Mouse (Mus musculus) urinary bladder, adult 2 months (tissue): ENCODE data around the gene Macrod1. TPM values are rescaled to one million over a fixed set of nuclear protein-coding genes. Genes with fewer than 3 reads are reported as not detected.
"Not testable (repeated sequence)": the region's sequence is repeated elsewhere in the genome, so short reads cannot be mapped to it uniquely, and the experiment has no call there.

Experiments
- DNase-seq: peaks from one replicate; pipeline ENCODE4 v3.0.0; 2022; ENCODE audit warnings: low spot score
- polyA plus RNA-seq: library from polyadenylated mRNA; depleted of rRNA; stranded (reverse); fragments of >200 nt; gene quantifications from 2 replicates; pipeline ENCODE4 v1.2.3, GENCODE M21; 2012

Macrod1 gene
- polyA plus RNA-seq, 1 experiment: 23.7 TPM

DNA sequence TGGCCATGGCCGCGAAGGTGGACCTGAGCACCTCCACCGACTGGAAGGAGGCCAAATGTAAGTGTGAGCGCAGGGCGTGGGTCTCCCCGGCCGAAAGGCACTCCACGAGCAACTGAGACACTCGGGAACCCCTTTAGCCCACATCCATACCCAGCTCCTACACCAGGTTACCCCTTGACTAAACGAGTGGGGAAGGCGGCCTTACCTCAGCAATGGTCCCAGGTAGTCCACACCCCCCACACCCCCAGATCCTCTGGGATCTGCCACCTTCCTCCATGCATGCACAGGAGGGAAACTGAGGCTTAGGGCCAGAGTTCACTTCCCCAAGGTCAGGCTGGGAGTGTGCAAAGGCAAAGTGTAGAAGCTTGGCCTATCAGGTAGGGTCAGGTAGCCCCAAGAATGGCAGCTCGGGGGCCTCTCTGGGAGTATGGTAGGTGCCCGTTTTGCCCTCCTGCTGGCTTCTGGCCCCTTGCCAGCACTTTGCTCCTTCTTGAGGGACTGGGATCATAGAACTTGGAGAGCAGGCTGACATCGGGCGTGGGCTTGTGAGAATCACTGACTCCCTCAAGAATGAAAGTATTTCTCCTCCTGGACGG, 614 bp downstream of the Macrod1 start:
- peak; percentile 53 for DNase-seq

DNA sequence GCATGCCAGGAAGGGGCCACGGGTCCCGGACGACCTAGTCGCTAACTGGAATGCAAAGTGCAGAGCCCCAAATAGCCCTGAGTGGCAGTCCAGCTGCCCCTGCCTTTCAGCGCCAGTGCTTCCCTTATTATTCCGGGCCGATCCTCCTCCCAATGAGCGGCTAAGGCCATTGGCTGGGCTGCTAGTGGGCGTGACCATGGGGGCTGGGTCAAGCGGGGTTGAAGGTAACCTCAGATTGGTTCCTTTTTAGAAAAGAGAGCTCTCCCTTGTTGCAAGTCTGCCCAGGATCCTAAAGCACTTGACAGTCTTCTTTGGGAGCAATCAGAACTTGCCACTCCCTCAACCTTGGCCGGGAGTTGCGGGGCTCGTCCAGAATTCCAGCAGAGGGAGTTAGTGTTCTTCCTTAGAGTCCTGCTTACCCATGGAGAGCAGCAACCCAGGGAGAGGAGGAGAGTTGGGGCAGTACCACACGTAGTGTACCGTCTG, 1.2 kb downstream of the Macrod1 start:
- DNase-seq: peak; percentile 66

DNA sequence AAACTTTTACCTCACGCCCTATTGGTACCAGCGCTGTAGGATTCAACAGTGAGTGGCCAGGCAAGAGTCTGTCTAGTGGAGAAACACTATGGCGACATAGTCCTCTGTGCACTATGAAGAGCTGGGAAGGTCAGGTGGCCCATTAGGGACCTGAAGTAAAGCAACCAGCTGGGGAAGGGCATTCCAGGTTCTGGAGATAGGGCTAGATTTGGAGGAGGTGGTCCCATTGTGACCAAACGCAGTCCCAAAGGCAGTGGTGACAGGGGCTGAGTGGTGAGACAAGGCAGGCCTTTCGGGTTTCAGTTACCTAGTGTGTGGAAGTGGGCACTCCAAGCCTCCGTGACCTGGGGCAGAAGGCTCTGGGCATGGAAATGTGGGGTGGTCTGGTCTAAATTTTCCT, 1.9 kb downstream of the Macrod1 start:
- DNase-seq: no peak

DNA sequence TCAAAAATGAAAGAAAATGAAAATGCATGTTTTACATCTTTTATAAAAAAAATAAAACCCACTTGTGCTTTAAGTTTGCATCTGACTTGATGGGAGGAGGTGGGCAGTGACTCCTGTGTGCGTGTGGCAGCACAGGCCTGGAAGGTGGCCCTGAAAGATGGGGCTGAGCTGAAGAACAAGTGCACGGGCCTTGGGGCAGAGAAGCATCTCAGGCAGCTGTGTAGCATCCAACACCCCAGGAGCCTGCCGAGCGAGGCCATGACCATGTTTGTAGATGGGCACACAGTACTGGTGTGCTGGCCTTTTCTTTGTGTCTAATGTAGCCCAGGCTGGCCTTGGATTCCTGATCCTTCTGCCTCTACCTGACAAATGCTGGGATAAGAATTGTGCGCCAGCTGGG, 5.5 kb downstream of the Macrod1 start:
- DNase-seq: no peak

DNA sequence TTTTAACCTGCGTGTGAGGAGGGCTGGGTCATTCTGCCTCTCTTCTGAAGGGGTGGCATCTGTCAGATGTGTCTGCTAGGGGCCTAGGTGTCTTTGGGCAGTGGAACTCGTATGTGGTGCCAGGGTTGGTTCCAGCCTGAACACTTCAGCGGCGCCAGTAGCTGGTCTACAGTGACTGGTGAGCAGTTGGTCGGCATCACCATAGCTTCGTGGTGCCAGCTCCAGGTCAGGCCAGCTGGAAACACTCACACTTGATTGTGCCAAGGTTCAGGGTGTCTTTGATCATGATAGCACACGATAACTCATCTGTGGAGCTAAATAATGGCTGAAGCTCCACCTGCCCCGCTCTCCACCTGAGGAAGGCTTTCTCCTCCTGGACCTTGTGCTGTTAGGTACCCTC, 6.3 kb downstream of the Macrod1 start:
- DNase-seq: no peak

DNA sequence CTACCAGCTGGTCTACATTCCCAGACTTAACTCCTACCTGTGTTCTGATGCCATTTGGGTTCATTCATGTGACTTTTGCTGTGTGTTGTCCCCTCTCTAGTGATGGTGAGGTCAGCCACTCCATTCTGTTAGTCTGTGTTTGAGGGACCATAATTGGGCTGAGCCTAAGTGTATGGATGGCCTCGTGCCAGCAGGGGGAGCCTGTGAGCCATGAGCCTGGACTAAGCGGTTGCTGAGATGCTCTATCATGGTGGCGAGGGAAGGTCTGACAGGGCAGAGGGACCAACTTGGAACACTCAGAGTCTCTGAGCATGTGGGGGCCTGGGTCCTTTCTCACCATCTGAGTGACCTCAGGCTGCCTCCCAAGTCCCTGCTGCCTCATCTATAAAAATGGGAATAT, 8.0 kb downstream of the Macrod1 start:
- peak; percentile 73 for DNase-seq

DNA sequence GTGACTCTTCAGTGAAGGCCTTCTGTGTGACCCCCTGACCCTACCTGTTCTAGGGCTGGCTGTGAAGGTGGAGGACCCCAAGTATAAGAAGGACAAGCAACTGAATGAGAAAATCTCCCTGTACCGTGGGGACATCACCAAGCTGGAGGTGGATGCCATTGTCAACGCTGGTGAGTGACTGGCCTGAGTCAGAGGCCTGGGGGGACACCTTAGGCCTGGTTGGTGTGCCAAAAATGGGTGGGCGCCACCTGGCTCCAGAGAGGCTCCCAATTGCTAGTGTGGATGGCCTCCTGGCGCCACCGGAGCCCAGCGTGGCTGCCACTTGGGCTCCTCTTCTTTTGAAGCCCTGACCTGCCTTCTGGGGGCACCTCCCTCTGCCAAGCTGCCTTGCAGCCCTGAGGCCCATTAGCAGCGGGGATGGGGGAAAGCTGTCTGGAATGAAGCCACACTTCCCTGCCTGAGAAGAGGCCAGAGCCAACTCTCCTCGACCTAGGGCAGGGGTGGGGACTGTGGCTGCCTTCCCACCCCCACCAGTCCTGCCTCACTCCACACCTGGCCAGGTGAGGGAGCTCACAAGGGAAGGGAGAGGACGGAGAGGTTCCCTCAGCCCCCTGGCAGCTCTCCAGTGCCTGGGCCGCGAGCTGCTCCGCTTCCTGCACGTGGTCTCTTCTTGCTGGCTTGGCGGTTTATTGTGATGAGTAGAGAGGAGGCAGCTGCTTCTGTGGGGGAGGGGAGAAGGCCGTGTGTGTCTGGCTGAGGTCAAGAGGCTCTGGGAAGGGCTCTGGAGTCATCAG, 9.6 kb downstream of the Macrod1 start:
- no peak for DNase-seq

DNA sequence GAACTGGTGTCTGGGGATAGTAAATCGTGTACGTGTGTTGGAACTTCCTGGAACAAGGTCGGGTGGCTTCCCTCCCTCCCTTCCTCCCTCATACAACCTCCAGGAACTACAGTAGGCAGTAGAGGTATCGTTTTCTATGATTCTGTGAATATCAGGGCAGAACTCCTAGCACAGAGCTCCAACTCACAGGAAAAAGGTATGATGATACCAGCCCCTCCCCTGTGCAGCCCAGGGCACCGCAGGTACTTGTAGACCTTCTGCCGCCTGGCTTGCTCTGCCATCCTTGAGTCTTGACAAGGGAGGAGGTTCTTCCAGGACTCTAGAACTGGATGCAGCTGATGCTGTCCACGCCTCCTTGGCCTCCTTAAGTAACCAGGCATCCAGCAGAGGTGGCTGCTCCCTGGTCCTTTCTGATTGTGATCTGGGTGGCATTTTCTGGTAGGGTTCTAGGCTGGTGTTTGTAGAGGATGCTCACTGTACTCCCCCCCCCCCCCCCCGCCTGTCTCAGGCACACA, 10.3 kb downstream of the Macrod1 start:
- DNase-seq: no peak

DNA sequence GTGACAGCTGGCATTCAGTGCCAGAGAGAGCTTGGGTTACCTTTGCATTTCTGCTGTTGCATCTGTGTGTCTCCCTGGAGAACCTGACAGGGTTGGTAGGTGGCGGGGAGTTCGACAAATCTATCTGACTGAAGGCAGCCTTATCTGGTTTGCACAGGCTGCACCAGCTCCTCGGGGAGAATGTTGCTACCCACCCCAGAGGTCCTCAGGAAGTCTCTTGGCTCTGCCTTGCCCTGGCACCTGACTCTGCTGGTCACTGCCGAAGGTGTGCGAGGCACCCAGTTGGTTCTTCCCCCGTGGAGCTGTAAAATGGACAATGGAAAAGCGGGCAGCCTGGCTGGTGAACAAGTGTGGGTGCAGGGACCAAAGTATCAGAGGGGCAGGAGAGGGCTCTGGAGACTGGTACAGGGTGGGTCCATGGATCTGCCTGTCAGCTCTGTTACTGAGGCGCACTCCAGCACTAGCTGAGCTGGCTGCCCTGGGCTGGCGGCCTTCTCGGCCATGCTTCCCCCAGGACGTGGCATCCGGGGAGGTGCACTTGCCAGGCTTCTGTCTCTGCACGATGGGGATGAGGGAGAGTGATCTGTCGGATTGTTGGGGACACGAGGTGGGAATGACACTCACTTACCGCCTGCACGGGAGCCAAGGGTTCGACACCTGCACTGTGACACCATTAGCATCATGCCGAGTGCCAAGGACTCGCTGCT, 10.9 kb downstream of the Macrod1 start:
- no peak for DNase-seq

DNA sequence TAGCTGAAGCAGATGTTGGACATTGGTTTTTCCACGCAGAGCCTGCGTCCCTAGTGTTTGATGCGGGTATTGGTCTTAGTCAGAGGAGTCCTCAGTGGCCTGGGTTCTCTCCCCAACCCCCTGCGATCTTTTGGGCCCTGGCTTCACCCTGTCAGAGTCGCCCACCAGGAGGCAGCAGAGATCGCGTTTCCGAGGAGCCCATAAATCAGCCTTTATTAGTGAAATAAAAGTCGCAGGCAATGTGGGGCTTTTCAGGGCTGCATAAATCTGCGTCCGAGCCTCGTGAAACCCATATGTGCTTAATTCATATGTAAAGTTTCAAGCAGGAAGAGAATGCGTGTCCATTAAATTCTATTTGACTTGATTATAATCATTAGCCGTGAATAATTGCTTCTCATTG, 11.5 kb downstream of the Macrod1 start:
- peak; percentile 73 for DNase-seq

DNA sequence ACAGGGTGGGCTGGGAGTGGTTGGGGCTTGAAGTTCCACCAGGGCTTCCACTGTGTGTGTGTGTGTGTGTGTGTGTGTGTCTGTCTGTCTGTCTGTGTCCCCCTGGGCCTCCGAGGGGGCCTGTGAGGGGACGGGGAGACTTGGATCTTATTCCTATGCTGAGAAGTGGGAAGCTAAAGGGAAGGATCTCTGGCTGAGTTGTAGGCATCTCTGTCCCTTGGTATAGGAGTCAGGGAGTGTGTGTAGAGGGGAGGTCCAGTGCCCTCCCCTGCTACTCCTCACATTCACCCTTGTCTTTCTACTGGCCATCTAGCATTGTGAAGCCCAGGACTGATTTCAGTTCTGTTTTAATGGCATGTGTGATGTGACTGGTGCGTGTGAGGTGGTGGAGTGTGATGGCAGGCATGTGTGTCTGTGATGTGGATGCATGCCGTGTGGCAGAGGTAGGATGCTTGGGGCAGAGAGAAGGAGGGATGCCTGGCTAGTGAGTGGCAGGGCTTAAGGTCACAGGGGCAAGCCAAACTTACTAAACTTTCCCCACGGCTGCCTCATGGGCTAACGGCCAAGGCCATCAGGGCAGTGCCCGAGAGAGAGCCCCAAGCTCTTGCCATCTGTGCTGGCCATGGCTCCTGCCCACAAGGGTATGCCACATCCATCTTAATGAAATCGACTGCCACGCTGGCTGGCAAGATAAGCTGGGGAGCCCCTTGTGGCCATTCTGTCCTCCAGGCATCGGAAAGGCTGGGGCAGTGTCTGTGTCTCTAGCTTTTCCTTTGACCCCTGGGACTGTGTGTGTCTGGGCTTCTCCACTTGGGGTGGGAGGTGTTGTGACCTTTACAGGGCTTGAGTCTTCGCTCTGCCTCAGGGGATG, 12.3 kb downstream of the Macrod1 start:
- no peak for DNase-seq

DNA sequence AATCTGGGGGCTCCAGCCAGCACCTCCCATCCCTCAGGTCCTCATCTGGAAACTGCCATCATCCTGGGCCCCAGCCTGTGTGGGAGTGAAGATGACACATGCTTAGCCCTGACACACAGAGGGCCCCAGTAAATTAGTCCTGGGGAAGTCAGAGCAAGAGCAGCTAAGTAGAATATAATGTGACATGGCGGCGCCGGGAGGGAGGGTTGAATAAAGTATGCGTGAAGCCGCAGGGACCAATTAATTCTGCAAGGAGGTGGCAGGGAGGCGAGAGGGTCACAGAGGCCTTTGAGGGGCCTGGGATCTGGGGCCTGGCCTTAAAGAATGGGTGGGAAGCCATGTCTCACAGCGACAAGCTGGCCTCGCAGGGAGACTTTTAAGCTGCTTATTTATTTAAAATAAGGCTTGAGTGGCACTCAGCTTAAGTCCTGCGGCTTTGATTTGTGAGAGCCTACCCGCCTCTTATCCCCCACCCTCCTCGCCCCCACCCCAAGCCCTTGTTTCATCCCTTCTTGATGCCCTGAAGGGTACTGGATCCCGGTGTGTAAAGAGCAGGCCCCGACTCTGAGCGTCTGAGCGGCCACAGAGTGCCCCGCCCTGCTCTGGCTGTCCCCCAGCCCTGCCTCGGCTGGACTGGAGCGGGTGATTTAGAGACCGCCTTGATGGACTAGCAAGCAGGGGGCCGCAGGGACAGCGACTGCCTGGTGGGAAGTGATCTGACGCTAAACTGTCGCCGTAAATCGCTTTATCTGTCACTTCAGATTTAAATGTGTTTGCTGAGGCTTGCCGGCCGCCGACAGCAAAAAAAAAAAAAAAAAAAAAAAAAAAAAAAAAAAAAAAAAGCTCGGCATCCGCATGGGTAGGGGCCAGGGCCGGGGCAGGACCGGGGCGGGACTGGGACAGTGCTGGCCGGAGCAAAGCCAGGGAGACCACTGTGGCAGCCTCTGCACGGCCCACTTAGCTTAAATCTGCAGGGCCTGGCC, 13.5 kb downstream of the Macrod1 start:
- DNase-seq: no peak

DNA sequence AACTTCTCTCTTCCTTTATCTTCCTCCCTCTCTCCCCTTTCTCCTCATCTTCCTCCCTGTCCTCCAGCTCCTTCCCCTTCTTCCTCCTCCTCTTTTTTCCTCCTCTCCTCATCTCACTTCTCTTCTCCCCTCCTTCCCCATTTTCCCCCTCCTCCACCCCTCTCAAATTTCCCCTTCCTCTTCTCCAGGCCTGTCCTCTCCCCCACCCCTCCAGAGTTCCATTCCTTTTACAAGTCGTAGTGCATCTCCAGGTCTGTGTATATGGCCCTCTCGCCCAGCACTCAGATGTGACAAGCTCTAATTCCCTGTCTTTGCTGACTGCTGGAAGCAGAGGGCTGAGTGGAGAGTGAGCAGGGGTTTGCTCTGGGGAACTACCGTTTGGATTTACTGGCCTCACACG, 14.2 kb downstream of the Macrod1 start:
- no peak for DNase-seq

DNA sequence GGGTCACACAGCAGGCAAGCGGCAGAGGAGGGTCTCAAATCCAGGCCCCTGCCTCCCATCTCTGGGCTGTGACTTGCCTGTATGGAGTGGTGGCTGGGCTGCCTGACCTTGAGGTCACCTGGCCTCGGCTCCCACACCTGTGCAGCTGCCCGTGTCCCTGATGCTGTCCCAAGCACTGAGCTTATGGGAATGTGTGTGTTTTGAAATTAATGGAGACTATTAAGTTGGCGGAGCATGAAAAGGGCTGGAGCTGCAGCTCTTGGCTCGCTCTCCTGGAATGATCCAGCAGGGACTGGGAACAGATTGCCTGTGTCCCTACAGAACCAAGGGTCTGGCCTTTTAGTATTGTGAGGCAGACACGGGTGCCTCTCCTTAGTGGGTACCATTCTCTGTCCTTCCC, 15.6 kb downstream of the Macrod1 start:
- DNase-seq: no peak

DNA sequence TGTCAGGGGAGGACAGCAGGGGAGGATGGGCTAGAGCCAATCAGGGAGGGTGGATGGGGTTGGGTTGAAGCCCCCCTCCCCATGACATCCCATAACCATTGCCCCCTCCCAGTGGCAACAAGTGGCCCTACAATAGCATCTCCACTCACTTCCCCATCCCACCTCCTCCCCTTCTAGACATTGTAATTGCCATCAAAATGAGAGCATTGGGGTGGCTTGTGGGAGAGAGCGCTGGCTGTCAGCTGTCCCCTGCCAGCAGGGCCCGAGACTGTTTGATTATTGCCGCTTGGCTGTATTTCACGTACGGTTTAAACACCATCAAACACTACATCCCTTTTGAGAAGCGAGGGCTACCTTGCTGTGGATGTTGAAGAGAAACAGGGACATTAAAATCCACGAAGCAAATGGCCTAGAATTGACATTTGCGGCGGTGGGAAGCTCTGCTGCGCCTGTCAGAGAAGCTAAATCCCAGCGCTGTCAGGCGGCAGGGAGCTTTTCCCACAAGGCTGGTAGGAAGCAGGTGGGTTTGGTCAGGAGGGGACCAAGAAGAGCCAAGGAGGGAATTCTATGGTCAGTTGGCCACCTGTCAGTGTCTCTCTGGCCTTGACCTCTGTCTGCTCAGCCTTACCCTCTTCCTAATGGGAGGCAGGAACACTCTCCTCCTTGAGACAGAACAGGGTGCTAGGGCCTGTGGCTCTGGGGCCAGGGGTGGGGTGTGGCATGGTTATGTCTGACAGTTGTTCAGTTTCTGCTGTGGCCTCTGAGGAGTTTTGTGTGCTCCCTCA, 17.6 kb downstream of the Macrod1 start:
- DNase-seq: no peak

DNA sequence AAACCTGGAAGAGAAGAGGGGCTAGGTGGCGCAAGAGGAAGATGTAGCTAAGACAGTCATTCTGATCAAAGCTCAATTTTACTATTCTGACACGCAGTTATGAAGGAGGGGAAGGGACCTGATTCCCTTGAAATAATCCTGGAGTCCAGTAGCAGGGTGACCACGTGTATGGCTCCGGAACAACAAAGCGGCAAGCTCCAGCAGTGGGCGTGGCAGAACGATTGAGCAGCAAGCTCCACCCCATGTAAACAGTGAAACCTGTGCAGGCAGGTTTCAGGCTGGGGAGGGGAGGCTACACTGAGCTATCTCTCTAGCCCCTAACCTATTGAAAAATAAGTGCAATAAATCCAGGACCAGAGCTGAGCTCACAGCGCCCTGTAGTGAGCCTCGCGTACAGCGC, 18.7 kb downstream of the Macrod1 start:
- DNase-seq: not testable (repeated sequence)

DNA sequence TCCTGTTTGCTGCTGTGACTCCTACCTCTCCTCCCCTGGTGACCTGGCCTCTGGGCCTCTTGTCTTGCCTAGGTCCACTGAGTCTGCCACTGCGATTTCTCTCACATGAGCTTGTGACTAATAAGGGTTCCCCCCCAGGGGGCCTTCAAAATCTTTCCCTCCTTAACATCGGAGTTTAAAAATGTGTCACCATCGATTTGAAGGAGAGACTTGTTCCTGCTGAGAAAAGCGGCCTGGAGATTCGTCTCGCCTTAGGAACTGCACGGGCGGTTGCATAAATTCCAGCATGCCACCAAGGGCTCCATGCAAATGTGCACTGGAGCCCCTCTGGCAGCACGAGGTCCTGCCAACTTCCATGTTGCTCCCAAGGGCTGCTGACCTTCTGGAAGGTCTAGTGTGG, 21.1 kb downstream of the Macrod1 start:
- no peak for DNase-seq

DNA sequence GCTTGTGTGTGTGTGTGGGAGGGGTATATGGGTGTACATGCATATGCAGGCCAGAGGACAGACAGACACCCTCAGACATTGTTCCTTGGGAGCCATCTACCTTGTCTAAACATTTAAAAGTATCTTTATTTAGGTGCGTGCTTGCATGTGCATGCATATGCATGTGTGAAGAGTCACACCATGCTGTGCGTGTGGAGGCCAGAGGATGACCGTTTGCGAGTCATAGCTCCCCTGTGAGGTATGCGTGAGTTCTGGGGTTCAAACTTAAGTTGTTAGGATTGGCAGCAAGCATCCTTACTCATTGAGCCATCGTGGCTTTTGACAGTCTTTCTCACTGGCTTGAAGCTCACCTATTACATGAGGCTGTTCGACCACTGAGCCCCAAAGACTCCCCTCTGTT, 21.7 kb downstream of the Macrod1 start:
- no peak for DNase-seq

DNA sequence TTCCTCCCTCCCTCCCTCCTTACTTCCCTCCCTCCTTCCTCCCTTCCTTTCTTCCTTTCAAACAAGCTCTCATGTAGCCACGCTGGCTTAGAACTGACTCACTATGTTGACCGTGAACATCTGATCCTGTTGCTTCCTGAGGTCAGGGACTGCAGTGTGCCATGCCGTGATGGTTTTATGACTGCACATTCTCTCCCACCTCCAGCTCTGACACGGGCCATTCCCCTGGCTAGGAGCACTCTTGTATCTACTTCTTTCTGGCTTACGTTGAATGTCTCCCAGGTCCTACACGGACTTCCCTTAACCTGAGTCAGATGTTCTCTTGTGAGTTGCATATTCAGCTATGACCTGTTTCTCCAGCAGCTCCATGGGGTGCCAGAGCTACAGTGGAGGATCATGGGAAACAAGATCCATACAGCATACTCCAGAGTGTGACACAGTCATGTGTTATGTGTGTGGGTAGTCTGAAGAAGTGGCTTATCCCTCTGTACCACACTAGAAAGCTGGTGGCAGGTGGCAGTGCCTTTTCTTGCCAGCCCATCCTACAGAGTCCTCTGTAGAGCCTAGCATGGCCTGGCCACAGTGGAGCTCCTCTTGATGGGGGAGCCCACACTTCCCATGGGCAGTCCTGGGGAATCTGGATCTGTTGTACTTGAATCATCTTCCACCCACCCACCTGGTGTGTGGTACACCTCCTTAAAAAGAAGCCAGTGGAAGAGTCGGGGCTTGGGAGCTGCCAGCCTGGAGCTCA, 25.1 kb downstream of the Macrod1 start:
- no peak for DNase-seq
